Mouse (Mus musculus): ENCODE measurements at regions not wholly inside any gene's neighbourhood (a gene's known extent, or its start where the extent isn't known, plus 50 kb on each side); places are given as distances from the start of the nearest gene placed in this dataset.

GRCm38 (mm10) chr2:75208821-75209758 lies 383.5 kb downstream of the Mtx2 start:
- no peak for ATAC-seq (ENCODE audit: poor library complexity, severe bottlenecking)

GRCm38 (mm10) chr2:75209790-75210583 lies 384.4 kb downstream of the Mtx2 start:
- ATAC-seq (ENCODE audit: poor library complexity, severe bottlenecking) = no peak

DNA sequence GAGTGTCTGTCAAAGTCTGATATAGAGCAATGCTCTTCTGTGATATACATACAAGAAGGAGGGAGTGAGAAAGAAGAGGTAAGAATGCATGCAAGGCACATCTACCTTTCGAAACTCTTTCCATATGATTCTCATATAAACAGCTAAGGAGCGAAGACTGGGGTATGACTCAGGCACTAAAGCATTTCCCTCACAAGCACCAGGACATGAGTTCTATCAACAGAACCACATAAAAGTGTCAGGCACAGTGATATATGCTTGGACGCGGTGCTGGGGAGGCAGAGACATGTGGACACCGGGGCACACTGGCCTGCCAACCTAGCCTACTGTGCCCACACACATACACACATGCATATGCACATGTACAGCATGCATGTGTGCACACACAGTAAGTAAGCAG lies 391.3 kb downstream of the Mtx2 start:
- ATAC-seq (ENCODE audit: poor library complexity, severe bottlenecking) = no peak

DNA sequence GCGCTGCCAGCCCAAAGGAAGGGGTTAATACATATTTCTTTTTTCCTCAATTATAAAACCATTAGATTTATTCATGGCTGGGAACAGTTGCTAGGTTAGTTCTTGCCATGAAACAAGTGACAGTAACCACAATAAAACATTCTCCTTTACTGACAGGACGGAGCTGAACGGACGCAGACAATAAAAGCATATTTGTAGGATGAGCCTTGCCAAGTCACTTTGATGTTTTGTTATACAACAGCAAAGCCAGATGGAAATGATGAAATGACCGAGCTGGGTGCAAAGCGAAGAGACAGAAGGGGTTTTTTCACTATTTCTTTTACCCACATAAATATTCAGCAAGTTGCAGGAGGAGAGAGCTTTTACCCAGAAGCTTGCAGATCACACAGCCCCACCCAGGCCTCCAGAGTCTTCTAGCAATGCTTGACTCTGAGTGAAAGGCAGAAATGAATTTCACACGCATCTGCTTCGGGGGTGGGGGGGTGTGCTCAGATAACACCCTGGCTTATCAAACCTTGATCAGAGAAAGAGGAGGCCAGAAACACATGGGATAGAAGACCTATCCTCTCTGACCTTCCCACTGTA lies 395.3 kb downstream of the Mtx2 start:
- no peak for ATAC-seq (ENCODE audit: poor library complexity, severe bottlenecking)

GRCm38 (mm10) chr2:75224443-75224842 lies 398.8 kb downstream of the Mtx2 start:
- ATAC-seq (ENCODE audit: poor library complexity, severe bottlenecking) = no peak

DNA sequence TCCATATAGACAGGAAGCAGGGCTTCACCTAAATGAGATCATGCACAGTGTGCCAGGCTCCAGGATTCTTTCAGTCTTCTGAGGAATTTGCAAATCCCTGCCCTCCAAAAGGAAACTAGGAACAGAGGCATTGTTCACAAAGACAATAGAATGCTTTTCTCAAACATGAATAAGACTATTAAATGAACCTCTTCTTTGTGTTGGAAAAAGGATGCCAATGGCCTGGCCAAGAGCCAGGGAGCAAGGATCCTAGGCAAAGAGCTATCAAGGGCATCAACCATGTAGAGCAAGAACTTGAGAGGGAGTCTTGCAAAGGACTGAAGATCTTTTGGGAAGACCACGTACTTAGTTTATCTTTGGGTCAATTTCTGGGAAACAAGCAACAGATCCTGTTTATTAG lies 415.4 kb downstream of the Mtx2 start:
- no peak for ATAC-seq (ENCODE audit: poor library complexity, severe bottlenecking)

- ATAC-seq (ENCODE audit: poor library complexity, severe bottlenecking) = no peak
Measured at GRCm38 (mm10) chr2:75244311-75245033, 414.6 kb upstream of the Hnrnpa3 start.

- ATAC-seq (ENCODE audit: poor library complexity, severe bottlenecking) = no peak
Measured at GRCm38 (mm10) chr2:75245256-75245655, 413.8 kb upstream of the Hnrnpa3 start.

- ATAC-seq (ENCODE audit: poor library complexity, severe bottlenecking) = no peak
Measured at GRCm38 (mm10) chr2:75245662-75246061, 413.4 kb upstream of the Hnrnpa3 start.

- ATAC-seq (ENCODE audit: poor library complexity, severe bottlenecking) = no peak
Measured at GRCm38 (mm10) chr2:75246082-75246743, 412.8 kb upstream of the Hnrnpa3 start.

DNA sequence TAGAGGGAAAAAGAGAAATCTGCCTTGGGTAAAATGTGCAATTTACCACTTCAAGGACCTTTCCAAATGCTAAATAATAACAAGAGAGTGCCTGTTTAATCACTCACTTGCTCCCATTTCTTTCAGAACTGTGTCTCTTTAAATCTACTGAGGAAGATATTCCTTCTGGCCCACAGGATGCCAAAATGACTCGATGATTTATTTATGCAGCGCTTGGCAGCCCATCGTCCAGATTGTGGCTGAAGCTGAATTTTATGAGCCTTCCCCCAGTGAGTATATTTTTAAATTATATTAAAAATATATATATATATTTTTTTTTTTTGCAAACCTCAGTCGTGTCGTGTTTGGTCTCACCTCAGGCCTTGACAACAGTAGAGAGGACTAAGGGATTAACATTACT lies 410.8 kb upstream of the Hnrnpa3 start:
- ATAC-seq (ENCODE audit: poor library complexity, severe bottlenecking) = no peak

GRCm38 (mm10) chr2:75250507-75250906 lies 408.6 kb upstream of the Hnrnpa3 start:
- ATAC-seq (ENCODE audit: poor library complexity, severe bottlenecking) = no peak

DNA sequence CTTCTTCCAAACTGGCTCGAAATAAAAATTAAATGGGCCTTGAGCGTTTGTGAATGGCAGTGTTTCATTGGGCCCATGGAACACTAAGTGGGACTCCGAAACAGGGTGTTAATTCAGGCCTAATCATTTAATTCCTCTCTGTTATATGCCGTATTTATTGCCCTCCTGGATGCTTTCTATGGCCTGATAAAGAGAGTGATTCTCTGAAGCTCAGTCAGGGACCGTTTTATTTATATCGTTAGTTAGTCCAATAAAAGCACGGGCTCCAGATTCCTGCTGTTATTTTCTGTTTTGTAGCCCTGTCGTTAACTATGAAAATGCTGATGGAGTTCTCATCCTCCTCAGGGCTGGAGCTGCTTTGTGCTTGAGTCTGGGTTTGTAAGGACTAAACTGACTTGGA lies 406.2 kb upstream of the Hnrnpa3 start:
- ATAC-seq (ENCODE audit: poor library complexity, severe bottlenecking) = no peak

DNA sequence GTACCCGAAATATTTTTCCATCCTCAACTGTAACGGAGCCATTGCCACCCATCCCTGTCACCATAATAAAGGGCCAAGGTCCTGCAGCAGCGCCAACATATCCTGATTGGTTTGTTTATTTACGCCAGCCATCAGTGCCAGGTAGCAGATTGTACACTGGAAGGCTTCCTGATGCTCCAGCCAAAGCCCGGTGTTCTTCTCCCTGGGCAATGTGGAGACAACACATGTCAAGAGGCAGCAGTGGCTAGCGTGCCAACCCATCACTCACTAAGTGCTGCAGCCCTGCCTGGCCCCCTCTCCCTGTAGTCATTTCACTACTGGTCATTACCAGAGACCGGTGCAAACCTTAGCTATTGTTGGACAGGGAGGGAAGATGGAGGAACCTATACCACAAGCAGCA lies 393.8 kb upstream of the Hnrnpa3 start:
- ATAC-seq (ENCODE audit: poor library complexity, severe bottlenecking) = no peak

DNA sequence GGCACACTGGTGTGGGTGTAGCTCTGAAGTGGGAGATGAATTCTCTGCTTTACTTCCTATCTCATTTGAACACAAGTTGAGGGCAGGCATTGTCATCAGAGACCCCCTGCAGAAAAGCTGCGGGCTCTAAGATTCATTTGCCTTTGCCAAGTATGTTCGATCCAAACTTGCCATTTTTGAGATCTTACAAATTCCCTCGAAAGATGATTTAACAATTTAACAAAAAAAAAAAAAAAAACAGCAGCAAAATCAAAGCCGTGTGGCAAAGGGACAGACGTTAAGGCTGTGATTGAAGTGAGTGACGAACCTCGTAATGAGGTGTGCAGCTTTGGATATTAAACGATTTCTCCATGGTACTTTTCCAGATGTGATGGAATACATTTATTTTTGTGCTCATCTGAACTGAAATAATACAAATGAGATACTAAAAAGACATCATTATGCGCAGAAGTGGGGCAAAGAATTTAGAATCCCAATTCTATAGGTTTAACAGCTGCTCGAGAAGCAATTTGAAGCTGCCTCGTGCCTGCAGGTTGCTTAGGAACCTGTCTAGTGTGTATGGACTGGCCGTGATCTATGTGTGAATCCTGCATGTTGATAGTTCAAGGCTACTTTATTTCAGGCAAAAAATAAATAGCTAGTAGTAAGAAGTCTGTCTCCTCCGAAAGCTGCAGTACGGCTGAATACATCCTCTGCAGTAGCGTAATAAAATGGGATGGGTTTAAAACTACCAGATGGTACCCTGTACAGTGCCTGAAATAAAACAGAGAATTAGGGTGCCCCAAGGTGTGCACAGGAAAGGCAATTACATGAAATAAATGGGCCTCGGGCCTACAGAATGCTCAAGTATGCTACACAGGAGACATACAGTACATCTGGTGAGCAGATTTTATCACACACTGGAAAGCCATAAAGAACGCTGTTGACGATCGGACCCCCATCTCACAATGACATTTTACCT lies 393.0 kb upstream of the Hnrnpa3 start:
- ATAC-seq (ENCODE audit: poor library complexity, severe bottlenecking) = no peak

- no peak for ATAC-seq (ENCODE audit: poor library complexity, severe bottlenecking)
Measured at GRCm38 (mm10) chr2:75267949-75268348, 391.1 kb upstream of the Hnrnpa3 start.

DNA sequence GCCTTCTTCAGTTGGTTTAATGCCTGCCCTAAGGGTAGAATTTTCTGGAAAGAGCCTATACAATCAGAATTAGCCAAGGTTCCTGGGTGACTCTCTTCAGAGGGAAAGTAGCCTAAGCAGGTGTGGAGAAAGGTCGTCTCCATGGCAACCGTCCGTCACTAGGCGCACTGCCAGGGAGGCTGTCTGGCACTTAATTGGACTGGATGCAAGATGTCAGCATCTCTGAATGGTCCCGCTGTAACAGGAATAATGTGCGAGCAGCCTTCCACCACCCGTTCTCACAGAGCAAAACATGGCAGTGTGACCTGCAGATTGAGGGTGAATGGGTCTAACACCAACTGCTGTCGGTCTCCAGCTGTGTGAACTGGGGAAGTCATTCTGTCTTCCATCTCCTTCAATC lies 389.6 kb upstream of the Hnrnpa3 start:
- ATAC-seq (ENCODE audit: poor library complexity, severe bottlenecking) = no peak

DNA sequence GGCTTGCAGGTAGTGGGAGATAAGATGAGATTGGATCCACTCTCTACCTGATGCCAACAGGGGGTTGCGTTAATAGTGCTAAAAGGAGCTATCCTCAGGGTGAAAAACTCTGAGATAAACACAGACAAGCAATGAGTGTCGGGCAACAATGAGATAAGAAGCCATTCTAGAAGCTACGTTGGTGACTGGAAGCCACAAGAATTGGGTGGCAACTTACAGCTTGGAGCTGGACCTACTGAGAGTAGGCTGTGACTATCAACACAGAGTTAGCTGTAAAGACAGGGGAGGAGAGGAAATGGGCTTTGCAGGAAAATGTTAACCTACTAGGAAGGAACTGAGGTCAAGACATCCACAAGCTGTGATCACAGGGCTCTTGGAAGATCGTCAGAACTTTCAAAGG lies 388.9 kb upstream of the Hnrnpa3 start:
- no peak for ATAC-seq (ENCODE audit: poor library complexity, severe bottlenecking)

GRCm38 (mm10) chr2:75287900-75288299 lies 371.2 kb upstream of the Hnrnpa3 start:
- ATAC-seq (ENCODE audit: poor library complexity, severe bottlenecking) = no peak
